Mouse (Mus musculus) lung, adult 2 months (tissue): ENCODE measurements around the gene Ascc2.

Experiments used
- CTCF ChIP-seq: fragments of 200-500 bp; IDR thresholded peaks from 2 replicates; pipeline ENCODE4 v1.5.1; 2011; ENCODE audit warnings: mild to moderate bottlenecking, low read length, control low read depth; ENCODE audit not compliant: insufficient read depth
- POLR2A ChIP-seq: fragments of 200-500 bp; IDR thresholded peaks from 2 replicates; pipeline ENCODE4 v1.6.1; 2011; ENCODE audit warnings: low read depth, mild to moderate bottlenecking, control low read depth, low read length, borderline replicate concordance; ENCODE audit errors: extremely low read depth

DNA sequence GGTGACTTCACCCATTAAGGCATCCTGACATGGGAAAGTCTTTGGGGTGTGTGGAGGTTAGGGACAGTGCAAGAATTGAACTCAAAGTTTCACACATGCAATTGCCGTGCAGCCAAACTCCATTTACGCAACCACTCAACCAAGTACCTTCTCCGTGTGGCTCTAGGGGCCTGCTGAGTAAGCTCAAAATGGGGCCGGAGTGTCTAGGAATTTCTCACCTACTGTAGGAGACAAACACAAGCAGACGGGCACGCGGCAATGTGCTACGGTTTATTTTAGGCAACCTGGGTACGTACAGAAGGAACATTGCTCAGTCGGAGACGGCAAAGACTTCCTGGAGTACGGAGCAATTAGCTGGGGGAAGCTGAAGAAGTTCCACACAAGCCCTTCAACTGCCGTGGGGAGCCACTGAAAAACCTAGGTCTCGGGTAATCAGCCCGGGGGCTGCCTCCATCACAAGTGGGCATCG, 17.5 kb upstream of the Ascc2 start, which contains the start of gene Gm11032:
- no peak for TF ChIP-seq POLR2A
- TF ChIP-seq CTCF = no peak
